Mouse (Mus musculus) right cerebral cortex, postnatal 14 days (tissue): ENCODE results near the gene Bcar3.
"Not testable (repeated sequence)": the region's sequence is repeated elsewhere in the genome, so short reads cannot be mapped to it uniquely, and the experiment has no call there.

Source experiments
- DNase-seq: peaks from one replicate; pipeline ENCODE4 v3.0.0; 2022

Bcar3 gene

DNA sequence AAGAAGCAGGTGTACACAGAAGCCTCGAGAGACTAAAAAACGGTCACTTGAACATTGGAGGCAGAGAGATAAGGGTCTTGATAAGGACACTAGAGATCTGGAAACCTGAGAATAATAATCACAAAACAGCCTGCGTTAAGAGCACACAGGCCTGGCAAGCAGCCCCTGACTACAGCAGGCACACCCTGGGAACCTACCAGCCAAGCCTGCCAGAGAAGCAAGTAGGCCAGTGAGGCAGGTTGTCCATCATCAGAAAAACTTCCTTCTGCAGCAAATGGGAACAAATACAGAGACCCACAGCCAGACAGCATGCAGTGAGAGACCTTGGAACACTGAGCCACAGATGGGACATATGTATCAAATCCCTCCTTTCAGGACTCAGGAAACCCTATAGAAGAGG lies 93.8 kb downstream of the Bcar3 start:
- no peak for DNase-seq

DNA sequence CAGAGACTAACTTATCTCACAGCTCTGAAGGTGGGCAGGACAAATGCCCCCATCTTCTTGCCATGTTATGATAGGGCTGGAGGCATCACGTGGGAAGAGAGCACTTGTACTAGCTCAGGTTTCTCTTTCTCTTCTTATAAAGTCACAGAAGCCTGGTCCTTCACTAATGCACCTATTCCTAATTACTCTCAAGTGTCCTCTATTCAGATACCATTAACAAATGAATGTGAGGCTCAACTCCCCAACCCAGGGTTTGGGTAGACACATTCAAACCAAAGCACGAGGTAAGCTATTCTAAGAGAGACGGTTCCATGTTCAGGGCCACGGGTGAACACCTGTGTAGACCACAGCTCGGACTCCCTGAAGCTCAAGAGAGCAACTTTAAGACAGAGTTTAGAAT lies 96.0 kb downstream of the Bcar3 start:
- DNase-seq = no peak

DNA sequence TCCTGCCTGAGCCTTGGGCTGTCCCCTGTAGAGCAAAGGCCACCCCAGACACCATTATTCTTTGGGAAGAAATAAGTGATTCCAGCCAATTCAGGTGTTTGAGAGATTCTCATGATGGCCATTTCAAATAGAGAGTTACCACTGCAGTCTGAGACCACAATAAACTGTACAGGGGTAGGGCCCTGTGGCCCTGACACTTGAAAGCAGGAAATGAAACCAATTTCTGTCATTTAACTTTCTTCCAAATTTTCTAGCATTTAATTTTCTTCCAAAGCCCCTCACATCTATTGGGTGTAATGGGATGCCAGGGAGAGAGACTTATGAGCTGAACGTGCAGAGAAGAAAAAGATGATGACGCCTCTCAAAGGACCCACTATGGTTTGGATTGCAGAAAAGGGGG lies 97.2 kb downstream of the Bcar3 start:
- no peak for DNase-seq

DNA sequence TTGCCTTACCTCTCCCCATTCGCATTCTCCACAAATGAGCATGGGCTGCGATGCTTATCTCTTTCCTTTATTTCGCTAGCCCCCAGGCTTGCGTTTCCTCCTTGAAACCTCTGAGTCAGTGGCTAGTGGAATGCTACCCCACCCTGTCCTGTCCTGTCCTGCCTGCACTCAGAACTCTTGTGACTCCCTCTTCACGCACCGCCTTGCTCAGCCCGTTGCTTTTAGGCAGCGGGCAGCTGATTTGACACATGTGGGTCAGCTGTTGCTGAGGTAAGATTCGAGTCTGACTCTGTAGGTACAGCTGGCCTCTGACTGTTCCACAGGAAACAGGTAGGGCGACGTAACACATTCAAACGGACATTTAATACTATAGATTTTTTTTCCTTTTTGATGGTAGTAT lies 97.9 kb downstream of the Bcar3 start:
- no peak for DNase-seq

DNA sequence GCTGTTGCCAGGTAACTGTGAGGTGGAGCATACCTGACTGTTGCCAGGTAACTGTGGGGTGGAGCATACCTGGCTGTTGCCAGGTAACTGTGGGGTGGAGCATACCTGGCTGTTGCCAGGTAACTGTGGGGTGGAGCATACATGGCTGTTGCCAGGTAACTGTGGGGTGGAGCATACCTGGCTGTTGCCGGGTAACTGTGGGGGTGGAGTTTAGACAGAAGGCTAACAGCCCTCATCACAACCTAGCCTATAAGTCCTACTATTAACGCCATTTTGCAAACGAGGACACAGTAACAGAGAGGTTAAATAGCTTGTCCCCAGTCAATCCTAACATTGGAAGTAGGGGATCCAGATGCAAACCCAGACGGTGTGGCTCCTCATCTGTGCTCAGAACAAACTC lies 99.5 kb downstream of the Bcar3 start:
- not testable (repeated sequence) for DNase-seq

DNA sequence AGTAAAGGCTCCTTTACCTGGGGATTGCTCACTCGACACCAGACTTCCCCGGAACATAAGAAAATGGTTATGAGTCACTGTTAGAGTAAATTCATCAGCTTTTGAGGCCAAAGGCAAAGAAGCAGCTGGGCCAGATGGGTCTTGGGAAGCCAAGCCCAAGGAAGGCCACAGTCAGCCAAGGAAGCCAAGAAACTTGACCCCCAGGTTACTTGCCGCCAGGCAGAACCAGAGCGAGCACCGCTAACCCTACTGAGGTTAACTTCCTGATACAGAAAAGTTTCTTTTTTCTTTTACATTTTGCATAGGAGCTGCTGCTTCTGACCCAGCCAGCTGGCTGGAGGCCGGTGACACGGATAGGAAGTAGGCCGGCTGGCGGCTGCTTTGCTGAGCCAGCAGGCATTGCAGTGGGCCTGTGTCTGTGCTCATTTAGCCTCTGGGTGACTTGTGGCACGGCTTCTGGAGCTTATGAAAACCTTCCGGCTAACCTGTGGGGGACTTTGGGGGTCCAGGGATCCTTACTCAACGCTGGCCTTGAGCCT lies 100.0 kb downstream of the Bcar3 start:
- no peak for DNase-seq

DNA sequence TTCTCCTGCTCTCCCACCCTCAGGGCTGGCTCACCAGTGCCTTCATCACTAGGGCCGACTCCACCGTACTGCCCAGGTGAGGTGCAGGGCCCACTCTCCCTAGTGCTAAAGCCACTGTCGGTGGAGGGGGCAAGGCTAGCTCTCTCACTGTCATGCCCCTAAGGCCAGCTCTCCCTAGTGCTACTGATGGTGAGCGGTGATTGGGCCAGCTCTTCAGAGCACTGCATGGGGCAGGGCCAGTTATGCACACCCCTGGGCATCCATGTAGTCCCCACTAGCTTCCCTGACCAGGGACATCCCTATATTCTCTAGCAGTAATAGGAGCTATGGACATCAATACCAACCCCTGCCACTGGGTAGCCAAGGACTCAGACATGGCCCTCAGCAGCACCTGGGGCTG lies 103.0 kb downstream of the Bcar3 start:
- no peak for DNase-seq

DNA sequence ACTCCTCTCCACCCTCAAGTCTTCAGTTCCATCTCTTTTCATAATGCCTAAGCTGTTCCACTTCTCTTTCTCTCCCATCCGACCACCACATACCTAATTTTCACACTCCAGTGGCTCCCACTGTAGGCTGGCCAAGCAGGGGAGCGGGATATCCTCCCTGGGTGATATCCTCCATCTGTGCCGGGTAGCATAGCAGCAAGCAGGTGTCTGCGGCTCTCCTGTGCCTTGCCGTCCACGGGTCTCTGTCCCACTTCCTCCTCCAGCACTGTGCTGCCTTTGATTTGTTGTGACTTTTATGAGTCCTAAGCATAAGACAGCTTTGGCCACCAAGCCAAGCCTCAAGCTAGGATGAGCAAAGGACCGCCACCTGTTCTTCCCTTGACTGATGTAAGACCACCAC lies 103.5 kb downstream of the Bcar3 start:
- DNase-seq = no peak

DNA sequence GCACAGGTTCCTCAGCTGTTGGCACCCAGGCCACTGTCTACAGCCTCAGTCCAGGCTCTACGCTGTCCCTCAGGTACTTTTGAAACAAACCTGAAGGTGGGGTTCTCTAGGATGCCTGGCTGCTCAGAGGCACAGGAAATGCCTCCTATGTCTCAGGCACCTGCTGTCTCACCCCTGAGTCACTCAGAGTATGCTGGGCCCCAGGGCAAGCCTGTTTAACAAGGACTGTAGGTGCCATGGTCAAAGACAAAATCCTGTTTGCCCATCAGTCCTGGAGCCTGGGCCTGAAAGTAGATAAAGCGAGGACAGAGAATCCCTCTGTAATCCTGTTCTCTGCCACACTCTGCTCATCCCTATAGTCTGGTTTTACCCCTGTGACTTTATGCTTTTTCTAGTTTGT lies 107.1 kb downstream of the Bcar3 start:
- DNase-seq = no peak

DNA sequence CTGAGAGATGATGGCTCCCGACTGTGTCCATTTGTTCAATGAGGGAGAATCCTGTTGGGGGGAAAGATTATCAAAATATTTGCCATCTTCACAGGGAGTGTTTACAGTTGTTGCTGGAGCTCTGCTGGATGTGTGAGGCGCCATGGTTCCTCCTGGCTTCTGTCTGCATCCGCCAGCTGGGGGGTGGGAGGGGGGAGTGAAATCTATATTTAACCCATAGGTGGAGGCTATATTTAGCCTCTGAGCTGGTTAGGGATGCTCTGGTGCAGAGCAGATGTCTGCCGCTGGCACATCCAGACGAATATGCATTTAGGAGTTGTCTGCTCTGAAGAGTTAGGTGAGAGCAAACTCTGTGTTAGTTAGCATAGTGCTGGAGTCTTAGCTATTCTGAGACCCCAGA lies 108.2 kb downstream of the Bcar3 start:
- no peak for DNase-seq

DNA sequence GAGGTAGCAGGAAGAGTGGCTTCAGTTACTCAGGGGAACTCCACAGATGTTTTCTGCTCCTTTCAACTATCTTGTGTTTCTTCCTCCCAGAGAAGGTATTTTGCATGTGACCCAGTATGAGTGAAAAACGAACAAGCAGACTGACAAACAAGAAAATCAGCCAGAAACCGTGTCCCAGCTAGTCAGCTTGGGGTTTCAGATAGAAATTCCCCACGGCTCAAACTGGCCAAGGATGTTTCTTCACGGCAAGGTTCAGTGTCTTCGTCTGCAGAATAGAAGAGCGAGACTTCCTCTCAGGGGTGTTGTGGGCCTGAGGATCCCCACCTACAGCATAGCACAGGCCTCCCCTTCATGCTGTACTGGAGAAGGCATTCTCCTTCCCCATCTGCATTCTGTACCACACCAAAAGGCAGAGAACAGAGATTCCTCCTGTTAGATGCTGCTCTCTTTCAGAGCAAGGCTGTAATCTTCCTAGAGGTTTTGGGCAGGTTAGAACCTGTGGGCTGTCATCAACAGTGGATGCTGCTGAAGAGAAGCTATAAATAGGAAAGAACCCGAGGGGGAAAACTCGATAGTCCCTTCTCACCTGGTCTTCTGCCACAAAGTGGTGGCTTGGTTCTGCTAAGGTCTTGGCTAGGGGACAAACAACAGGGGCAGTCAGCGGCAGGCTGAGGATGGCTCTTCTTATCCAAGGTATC lies 110.1 kb downstream of the Bcar3 start:
- no peak for DNase-seq

DNA sequence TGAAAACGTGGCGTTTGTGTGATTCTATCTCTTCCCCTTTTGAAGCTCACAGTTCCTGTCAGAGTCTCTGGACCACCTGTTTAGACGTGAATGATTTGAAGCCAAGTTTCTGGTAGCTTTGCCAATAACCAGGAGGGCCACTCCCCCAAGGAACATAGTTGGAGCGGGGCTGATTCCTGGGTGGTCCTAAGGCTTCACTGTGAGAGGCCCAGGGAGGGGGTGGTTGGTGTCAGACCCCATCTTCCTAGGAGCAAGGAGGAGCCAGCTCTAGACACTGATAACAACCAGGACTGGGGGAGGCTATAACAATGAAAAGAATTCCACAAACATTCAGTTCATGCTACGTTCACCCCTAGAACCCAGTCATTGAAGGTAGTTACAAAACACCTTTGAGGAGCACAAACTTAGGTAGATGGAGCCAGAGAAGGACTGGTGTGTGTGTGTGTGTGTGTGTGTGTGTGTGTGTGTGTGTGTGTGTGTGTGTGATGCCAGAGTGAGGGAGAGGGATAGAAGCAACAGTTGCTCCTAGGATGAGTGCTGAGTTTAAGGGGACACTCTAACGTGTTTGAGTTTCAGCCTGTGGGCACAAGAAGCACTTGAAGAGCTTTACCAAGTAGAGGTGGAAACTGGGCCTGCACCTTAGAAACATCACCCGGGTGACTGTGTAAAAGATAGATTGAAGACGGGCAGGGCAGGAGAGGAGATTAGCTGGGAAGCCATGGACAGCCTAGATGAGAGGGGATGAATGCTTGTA lies 111.4 kb downstream of the Bcar3 start:
- no peak for DNase-seq

DNA sequence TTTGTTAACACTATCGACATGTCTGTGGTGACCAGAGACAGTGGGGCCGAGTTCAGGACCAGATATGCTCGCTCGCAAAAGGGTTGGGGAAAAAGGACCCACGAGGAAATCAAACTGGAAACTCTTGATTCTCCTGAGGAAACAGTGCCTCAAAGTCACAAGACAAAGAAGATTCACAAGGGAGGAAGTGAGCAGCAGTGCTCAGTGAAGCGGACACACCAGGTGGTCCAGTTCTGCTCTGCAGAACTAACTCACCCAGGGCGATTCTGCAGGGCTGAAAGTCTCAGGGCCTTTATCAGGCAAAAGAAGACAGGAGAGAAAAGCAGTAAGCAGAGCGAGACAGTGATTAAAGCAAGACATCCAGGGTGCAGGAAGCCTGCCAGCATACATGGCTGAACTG lies 112.5 kb downstream of the Bcar3 start:
- DNase-seq = no peak

DNA sequence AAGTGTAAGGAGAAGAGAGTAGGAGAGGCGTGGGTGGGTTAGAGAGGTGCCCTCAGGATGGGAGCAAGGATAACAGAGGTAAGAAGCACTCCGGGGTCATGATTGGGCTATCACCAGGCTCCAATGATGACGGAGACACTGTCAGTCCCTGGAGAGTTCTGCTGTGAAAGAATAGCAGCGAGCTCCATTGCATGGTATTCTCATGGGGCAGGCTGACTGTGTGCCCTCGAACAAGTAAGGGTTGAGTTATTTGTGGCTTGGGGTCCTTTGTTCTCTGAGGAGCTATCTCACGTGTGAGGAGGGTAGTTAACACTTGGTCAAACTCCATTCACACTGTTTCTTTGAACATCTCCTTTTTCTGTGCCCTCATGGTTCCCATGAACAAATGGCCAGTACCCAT lies 113.8 kb downstream of the Bcar3 start:
- no peak for DNase-seq

DNA sequence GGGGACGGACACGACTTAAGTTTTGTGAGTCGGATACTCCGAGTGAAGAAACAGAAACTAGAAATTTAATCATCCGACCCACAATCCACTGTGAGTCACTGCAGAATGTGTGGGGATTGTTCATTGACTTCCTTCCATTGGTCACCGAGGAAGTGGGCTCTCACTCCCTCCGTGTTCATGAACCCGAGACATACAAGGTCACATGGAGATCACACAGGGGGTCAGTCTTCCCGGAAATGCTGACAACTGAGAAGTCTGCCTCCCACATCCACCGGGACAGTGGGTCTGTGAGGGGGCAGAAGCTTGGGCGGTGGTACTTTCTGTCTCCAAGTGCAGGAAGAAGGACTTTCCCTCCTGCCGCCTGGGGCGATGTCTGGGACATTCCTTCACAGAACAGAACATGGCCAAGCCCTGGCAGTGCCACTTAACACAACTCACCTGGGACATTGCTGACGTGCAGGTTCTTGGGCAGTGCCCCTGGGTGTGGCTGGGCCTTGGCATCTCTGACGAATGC lies 114.9 kb downstream of the Bcar3 start:
- no peak for DNase-seq

DNA sequence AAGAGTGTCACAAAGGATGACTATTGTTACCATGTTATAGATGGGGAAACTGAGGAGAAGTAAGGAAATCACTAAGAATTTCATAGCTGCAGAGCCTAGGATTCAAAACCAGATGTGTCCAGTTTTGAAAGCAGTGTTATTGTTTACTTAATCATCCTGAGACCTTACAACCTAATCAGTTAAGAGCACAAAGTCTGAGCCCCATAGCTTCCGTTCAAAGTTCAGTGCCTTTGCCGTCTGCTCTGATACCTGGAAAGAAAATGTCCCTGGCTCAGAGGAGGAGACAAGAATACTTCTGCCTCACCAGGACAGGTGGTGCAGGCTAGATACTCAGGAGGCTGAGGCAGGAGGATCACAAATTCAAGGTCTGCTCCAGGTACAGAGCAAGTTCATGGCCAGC lies 117.7 kb downstream of the Bcar3 start:
- no peak for DNase-seq

DNA sequence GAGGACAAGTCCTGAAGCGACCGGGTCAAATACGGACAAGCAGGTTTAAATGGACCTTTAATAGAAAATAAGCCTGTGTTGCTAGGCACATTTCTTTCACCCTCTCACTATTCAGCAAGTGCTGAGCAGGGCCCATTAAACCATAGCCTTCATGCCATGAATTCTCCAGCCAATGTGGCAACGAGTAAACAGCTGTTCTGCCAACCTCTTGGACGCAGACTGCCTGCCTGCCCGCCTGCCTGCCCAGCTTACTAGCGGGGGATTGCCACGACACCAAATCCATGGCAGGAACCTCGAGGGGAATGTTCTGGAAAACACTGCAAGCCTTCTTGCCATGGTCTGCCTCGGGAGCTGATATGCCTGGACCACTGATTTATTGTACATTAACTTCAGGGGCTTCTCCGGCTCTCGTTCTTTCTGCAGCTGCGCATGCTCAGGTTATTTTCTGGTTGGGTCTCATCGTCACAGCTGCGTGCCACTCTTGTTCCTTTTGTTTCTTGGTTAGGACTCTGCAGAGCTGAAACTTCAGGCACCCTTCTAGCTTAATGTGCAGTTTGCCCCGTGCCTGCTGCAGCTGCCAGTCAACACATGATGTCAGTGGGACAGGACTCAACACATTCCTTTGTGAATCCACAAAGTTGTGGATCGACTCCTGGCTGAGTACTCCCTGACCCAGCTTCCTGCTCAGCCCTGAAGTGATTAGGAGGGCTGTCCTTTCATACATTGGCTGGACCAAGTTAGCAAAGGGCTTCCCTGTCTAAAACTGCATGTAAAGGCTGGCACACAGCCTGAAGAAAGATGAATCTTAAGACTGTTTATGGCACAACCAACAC lies 120.0 kb downstream of the Bcar3 start:
- no peak for DNase-seq

DNA sequence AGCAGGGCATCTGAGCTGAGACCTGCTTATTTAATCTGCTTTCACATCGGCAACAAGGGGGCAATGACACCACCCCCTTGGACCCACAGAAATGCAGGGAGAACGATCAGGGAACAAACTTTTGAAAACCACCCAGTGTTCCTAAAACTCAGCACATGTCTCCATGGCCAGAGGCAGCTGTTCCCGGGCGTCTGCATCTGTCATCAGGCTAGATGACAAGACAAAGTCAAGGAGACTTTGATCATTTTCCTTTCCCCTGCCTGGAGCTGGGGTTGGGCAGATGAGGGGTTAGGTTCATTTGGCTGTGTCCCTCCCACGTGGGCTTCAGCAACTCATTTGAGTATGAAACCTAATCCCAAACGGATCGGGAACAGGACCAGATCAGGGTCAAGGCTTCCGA lies 120.9 kb downstream of the Bcar3 start:
- DNase-seq = no peak

DNA sequence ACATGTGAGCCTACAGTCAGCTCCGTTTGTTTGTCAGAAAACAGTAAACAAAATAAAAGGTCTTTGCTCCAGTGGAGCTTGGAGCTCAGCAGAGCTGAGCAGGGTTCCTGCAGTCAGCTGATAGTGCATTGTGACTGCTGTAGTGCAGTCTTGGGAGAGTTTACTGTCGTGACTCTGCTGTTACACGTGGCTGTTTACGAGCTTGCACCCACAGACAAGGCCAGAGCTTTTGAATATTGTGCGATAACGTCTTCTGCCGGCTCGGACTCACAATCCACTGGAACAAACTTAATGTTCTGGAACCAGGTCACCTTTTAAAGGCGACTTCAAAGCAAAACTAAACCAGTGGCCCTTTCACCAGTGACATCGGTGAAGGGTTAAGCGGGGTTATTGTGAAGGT lies 123.5 kb downstream of the Bcar3 start:
- no peak for DNase-seq

DNA sequence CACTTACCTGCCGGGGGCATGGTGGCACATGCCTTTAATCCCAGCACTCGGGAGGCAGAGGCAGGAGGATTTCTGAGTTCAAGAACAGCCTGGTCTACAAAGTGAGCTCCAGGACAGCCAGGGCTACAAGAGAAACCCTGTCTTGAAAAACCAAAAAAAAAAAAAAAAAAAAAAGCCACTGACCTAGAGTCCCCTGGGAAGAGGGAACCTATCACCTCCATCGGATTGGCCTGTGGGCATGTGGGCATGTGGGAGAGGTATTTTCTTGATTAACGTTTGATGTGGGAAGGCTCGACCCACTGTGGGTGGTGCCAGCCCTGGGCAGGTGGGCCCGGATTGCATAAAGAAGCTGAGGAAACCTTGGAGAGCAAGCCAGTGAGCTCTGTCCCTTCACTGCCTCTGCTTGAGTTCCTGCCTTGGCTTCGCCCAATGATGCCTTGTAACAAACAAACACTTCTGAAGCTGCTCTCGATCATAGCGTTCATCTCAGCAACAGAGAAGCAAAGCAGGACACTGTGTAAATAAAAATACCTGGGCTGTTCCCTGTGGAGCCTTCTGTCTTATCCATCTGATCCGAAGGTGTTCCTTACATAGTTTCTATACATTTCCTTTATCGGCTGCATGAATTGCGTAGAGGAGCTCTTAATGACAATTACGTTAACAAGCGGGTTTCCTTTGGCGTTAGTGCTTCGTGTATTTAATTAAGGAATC lies 124.8 kb downstream of the Bcar3 start:
- no peak for DNase-seq

DNA sequence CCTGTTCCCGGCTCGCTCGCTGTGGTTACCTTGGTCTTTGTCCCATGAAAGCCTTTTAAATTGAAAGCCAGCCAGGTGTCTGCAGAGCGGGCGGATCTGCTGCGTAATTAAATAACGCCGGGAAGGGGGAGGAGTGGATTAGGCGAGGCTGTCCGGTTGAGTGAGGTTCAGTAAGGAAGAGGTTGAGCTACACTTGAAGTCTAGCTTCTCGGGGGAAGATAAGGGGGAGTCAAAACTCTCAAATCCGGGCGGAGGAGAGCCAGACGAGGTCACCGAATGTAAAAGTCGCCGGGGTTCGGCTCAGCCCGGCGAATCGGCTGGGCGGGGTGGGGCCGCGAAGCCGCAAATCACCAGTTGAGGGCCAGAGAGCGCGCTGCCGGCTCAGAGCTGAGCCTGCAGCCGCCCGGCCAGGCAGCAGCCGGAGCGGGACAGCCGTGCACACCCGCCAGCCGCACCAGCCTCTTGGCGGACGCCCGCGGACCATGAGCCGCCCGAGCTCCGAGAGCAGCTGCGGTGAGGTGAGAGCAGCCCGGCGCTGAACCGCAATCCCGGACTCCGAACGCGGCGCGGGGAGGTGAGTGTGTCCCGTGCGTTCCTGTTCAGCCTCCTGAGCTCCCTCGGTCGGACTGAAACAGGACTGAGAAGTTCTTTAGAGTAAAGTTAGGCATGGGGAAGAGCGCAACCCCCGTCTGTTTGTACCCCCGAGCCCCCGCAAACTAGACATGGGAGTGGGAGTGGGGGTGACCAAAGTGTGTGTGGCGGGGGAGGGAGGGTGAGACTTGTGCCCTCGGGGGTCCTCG lies 125.9 kb downstream of the Bcar3 start:
- DNase-seq = peak; percentile 37

DNA sequence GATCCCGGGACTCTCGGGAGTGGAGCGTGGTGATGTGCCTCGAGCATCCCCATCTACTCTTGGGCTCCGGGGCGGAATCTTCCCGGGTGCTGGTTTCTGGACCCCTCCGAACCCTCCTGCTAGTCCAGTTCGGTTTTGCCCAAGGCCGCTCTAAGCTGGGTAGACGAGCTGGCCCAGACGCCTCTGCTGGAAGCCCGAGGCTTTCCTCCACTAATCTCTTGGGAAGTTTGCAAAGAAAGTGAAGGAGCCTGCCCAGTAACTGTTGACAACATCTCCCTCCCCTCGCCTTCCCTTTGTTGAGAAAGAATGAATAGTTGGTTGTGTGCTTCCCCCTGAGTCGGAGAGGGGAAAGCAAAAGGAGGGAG lies 126.5 kb downstream of the Bcar3 start:
- peak; percentile 21 for DNase-seq
